Mouse (Mus musculus) megakaryocyte, embryonic 14.5 days (primary cell): ENCODE measurements around the gene Cyp11a1.

Experiments used
- FLI1 ChIP-seq: IDR thresholded peaks from 2 replicates; pipeline ENCODE4 v1.6.1; 2012; ENCODE audit warnings: low read length, inconsistent platforms, mixed read lengths
- GATA1 ChIP-seq: IDR thresholded peaks from 3 replicates; pipeline ENCODE4 v1.6.1; 2012; ENCODE audit warnings: mixed read lengths, low read length, inconsistent platforms, borderline replicate concordance

DNA sequence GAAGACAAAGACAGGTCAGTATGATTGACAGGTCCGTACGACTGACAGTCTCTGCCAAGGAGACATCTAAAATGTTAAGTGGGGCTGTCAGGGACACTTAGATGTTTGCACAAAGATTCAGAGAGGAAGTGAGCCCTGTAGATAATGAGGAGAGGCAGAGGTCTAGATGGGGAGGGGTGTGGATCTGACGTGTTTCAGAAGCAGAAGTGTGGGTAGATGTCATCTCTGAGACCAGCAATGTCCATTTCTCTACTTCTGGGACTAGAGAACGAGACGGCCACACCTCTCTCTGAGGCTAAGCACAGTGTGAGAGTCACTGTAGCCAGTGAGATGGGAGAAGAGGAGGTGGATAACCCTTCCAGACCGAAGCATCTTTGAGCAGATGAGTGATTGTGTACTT, 28.2 kb upstream of the Cyp11a1 start:
- TF ChIP-seq GATA1 (no peak), FLI1 (no peak)
